Mouse (Mus musculus): ENCODE data around the gene Tbc1d22a. TPM values are rescaled to one million over a fixed set of nuclear protein-coding genes. Genes with fewer than 3 reads are reported as not detected.

Gene Tbc1d22a
- polyA plus RNA-seq, 1 experiment = 30.5 TPM

DNA sequence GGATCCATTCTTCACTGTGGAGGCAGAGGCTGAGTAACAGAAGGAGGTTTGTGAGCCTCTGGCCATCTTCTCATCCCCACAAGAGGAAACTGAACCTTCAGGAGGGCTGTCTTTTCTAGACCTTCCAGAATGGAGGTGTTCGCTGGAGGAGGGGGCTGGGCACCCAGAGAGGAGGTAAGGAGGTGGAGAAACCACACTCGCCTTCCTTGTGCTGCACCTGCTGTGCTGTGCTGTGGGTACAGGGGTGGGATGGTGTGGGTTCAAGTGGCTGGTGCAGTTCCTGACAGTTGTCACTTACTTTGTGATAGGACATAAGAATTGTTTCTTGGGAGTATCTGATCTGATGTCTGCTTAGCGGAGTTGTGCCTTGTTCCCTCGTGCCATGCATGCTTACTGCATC, 118.9 kb downstream of the Tbc1d22a start:
- Histone ChIP-seq H3K79me2 (ENCODE audit: control insufficient read depth, insufficient read depth) (no peaks in the 10 kb centered on the region), H3K36me3 (ENCODE audit: control insufficient read depth, insufficient read depth) (no peaks in the 10 kb centered on the region), H3K4me3 (no peak overlapping the region), H3K4me2 (ENCODE audit: low read depth) (no peak overlapping the region), H3K27me3 (ENCODE audit: control insufficient read depth, insufficient read depth, insufficient read length) (no peaks in the 10 kb centered on the region), H3ac (ENCODE audit: control insufficient read depth, insufficient read length) (no peak overlapping the region)
- no peak for TF ChIP-seq TCF3 (IDR thresholded peaks at IDR 0.05; ENCODE audit: insufficient read length, low read depth)
- TF ChIP-seq CEBPB (IDR thresholded peaks at IDR 0.05; ENCODE audit: insufficient read depth, poor library complexity, severe bottlenecking) = no peak
- no peak for TF ChIP-seq MAX (IDR thresholded peaks at IDR 0.05; ENCODE audit: low read depth)
- no peak for TF ChIP-seq SRF (IDR thresholded peaks at IDR 0.05; ENCODE audit: control insufficient read depth, insufficient read length, low read depth)
- TF ChIP-seq POLR2A (IDR thresholded peaks at IDR 0.05; ENCODE audit: insufficient read length, low read depth) = no peak
- no peak for TF ChIP-seq REST (IDR thresholded peaks at IDR 0.05; ENCODE audit: insufficient read depth, insufficient read length)
- no peak for TF ChIP-seq TCF12 (IDR thresholded peaks at IDR 0.05; ENCODE audit: insufficient read depth, poor library complexity, severe bottlenecking)
- TF ChIP-seq USF1 (IDR thresholded peaks at IDR 0.05; ENCODE audit: low read depth) = no peak
- no peak for TF ChIP-seq POLR2AphosphoS2 (IDR thresholded peaks at IDR 0.05; ENCODE audit: insufficient read length, low read depth)
- no peak for TF ChIP-seq MYOG (IDR thresholded peaks at IDR 0.05; ENCODE audit: control insufficient read depth in 1 of 3, insufficient read depth in 1 of 3, insufficient read length in 2 of 3, low read depth in 2 of 3)
- TF ChIP-seq MYOD1 (IDR thresholded peaks at IDR 0.05; ENCODE audit: control insufficient read depth in 1 of 3, insufficient read length in 2 of 3, low read depth in 2 of 3) = no peak
- TF ChIP-seq E2F4 (IDR thresholded peaks at IDR 0.05; ENCODE audit: insufficient read depth) = no peak

DNA sequence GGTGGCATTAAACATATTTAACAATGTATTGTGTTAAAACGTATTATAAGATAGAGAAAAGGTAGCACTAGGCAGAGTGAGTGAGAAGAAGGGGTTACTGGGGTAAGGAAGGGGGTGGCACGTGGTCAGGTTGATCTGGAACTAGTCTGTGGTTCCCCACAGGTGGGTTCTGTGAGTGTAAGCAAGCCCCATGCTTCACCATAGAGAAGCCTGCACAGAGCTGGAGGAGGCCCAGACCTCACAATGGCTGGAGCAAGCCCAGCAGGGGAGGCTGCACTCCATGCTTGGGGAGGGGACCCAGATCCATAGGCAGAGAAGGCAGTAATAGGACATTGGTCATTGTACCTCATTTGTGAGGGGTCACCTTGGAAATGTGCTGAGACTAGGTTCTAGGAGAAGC, 119.3 kb downstream of the Tbc1d22a start:
- H3K27me3 ChIP-seq (ENCODE audit: control insufficient read depth, insufficient read depth, insufficient read length) = no peaks in the 10 kb centered on the region
- TF ChIP-seq TCF3 (IDR thresholded peaks at IDR 0.05; ENCODE audit: insufficient read length, low read depth) = no peak
- TF ChIP-seq REST (IDR thresholded peaks at IDR 0.05; ENCODE audit: insufficient read depth, insufficient read length) = no peak
- TF ChIP-seq POLR2AphosphoS2 (IDR thresholded peaks at IDR 0.05; ENCODE audit: insufficient read length, low read depth) = no peak
- no peak for TF ChIP-seq TCF12 (IDR thresholded peaks at IDR 0.05; ENCODE audit: insufficient read depth, poor library complexity, severe bottlenecking)
- TF ChIP-seq SRF (IDR thresholded peaks at IDR 0.05; ENCODE audit: control insufficient read depth, insufficient read length, low read depth) = no peak
- no peak for TF ChIP-seq MYOD1 (IDR thresholded peaks at IDR 0.05; ENCODE audit: control insufficient read depth in 1 of 3, insufficient read length in 2 of 3, low read depth in 2 of 3)
- H3K4me2 ChIP-seq (ENCODE audit: low read depth) = no peak overlapping the region
- no peak overlapping the region for H3ac ChIP-seq (ENCODE audit: control insufficient read depth, insufficient read length)
- no peaks in the 10 kb centered on the region for H3K36me3 ChIP-seq (ENCODE audit: control insufficient read depth, insufficient read depth)
- H3K4me3 ChIP-seq = no peak overlapping the region
- no peaks in the 10 kb centered on the region for H3K79me2 ChIP-seq (ENCODE audit: control insufficient read depth, insufficient read depth)

DNA sequence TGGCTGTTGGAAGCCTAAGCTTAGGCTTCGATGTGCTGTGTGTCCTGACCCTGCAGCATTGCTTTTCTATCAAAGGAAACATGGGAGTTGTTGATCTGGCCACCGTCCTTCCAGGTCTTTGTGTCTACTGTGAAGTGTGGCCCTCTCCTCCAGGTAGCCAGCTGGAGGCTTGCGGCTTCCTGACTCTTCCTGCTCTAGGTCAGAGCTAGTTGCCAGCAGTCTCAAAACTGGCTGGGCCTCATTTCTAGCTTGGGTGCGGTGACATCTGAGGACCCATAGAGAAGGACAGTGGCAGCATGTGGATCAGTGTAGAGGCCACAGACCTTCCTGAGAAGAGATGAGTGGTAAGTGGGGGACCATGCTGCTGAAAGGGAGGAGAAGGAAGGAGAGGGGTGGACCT, 120.0 kb downstream of the Tbc1d22a start:
- TF ChIP-seq POLR2AphosphoS2 (IDR thresholded peaks at IDR 0.05; ENCODE audit: insufficient read length, low read depth) (no peak), MYOD1 (IDR thresholded peaks at IDR 0.05; ENCODE audit: control insufficient read depth in 1 of 3, insufficient read length in 2 of 3, low read depth in 2 of 3) (no peak), TCF3 (IDR thresholded peaks at IDR 0.05; ENCODE audit: insufficient read length, low read depth) (no peak), USF1 (IDR thresholded peaks at IDR 0.05; ENCODE audit: low read depth) (no peak), SRF (IDR thresholded peaks at IDR 0.05; ENCODE audit: control insufficient read depth, insufficient read length, low read depth) (no peak), CEBPB (IDR thresholded peaks at IDR 0.05; ENCODE audit: insufficient read depth, poor library complexity, severe bottlenecking) (no peak), MAX (IDR thresholded peaks at IDR 0.05; ENCODE audit: low read depth) (no peak), POLR2A (IDR thresholded peaks at IDR 0.05; ENCODE audit: insufficient read length, low read depth) (no peak), MYOG (IDR thresholded peaks at IDR 0.05; ENCODE audit: control insufficient read depth in 1 of 3, insufficient read depth in 1 of 3, insufficient read length in 2 of 3, low read depth in 2 of 3) (no peak), TCF12 (IDR thresholded peaks at IDR 0.05; ENCODE audit: insufficient read depth, poor library complexity, severe bottlenecking) (no peak), E2F4 (IDR thresholded peaks at IDR 0.05; ENCODE audit: insufficient read depth) (no peak), REST (IDR thresholded peaks at IDR 0.05; ENCODE audit: insufficient read depth, insufficient read length) (no peak)
- Histone ChIP-seq H3K4me2 (ENCODE audit: low read depth) (no peak overlapping the region), H3K4me3 (no peak overlapping the region), H3ac (ENCODE audit: control insufficient read depth, insufficient read length) (no peak overlapping the region), H3K79me2 (ENCODE audit: control insufficient read depth, insufficient read depth) (no peaks in the 10 kb centered on the region), H3K36me3 (ENCODE audit: control insufficient read depth, insufficient read depth) (no peaks in the 10 kb centered on the region), H3K27me3 (ENCODE audit: control insufficient read depth, insufficient read depth, insufficient read length) (no peaks in the 10 kb centered on the region)

DNA sequence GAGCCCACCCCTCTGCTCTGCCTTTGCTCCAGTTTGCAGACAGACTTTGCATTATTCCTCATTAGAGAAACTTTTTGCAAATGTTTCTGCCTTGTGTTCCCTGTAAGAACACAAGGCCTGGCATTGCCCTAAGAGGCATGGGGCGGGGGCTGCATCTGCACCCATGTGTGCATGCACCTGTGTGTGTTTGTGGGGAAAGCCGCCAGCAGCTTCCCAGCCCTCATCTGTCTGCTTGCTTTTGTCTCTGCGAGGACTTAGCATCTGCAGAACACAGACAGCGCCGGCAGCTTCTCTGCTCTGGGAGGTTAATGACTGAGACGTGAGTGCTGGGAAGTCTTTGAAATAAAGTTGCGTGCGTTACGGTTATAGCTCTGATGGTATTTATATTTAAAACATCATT, 120.5 kb downstream of the Tbc1d22a start:
- no peak overlapping the region for H3K4me3 ChIP-seq
- TF ChIP-seq E2F4 (IDR thresholded peaks at IDR 0.05; ENCODE audit: insufficient read depth) = no peak
- no peak for TF ChIP-seq SRF (IDR thresholded peaks at IDR 0.05; ENCODE audit: control insufficient read depth, insufficient read length, low read depth)
- no peak for TF ChIP-seq MAX (IDR thresholded peaks at IDR 0.05; ENCODE audit: low read depth)
- TF ChIP-seq MYOD1 (IDR thresholded peaks at IDR 0.05; ENCODE audit: control insufficient read depth in 1 of 3, insufficient read length in 2 of 3, low read depth in 2 of 3) = no peak
- no peak for TF ChIP-seq USF1 (IDR thresholded peaks at IDR 0.05; ENCODE audit: low read depth)
- TF ChIP-seq MYOG (IDR thresholded peaks at IDR 0.05; ENCODE audit: control insufficient read depth in 1 of 3, insufficient read depth in 1 of 3, insufficient read length in 2 of 3, low read depth in 2 of 3) = no peak
- TF ChIP-seq TCF3 (IDR thresholded peaks at IDR 0.05; ENCODE audit: insufficient read length, low read depth) = no peak
- H3K27me3 ChIP-seq (ENCODE audit: control insufficient read depth, insufficient read depth, insufficient read length) = no peaks in the 10 kb centered on the region
- H3K36me3 ChIP-seq (ENCODE audit: control insufficient read depth, insufficient read depth) = no peaks in the 10 kb centered on the region
- no peak overlapping the region for H3ac ChIP-seq (ENCODE audit: control insufficient read depth, insufficient read length)
- no peaks in the 10 kb centered on the region for H3K79me2 ChIP-seq (ENCODE audit: control insufficient read depth, insufficient read depth)
- no peak overlapping the region for H3K4me2 ChIP-seq (ENCODE audit: low read depth)

DNA sequence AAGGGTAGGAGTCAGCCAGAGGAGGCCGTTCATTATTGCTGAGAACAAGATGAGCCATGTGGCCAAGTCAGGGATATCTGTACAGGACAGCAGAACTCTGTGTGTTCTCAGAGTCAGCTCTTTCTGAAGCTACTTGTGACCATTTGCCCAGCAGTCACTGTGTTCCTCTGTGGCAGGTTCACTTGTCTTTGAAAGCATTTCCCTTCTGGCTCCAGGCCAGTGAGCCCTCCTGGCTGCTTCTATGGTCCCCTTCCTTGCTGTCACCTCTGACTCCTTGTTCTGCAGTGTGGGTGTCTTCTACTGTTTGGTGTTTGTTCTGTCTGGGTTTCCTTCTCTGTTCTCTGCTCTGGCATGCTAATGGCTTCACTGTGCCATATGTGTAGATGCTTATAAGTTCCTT, 121.5 kb downstream of the Tbc1d22a start:
- no peaks in the 10 kb centered on the region for H3K27me3 ChIP-seq (ENCODE audit: control insufficient read depth, insufficient read depth, insufficient read length)
- H3K79me2 ChIP-seq (ENCODE audit: control insufficient read depth, insufficient read depth) = no peaks in the 10 kb centered on the region
- H3K36me3 ChIP-seq (ENCODE audit: control insufficient read depth, insufficient read depth) = no peaks in the 10 kb centered on the region
- TF ChIP-seq E2F4 (IDR thresholded peaks at IDR 0.05; ENCODE audit: insufficient read depth) (no peak), CEBPB (IDR thresholded peaks at IDR 0.05; ENCODE audit: insufficient read depth, poor library complexity, severe bottlenecking) (no peak), USF1 (IDR thresholded peaks at IDR 0.05; ENCODE audit: low read depth) (no peak), TCF3 (IDR thresholded peaks at IDR 0.05; ENCODE audit: insufficient read length, low read depth) (no peak), POLR2A (IDR thresholded peaks at IDR 0.05; ENCODE audit: insufficient read length, low read depth) (no peak), TCF12 (IDR thresholded peaks at IDR 0.05; ENCODE audit: insufficient read depth, poor library complexity, severe bottlenecking) (no peak), MAX (IDR thresholded peaks at IDR 0.05; ENCODE audit: low read depth) (no peak), MYOG (IDR thresholded peaks at IDR 0.05; ENCODE audit: control insufficient read depth in 1 of 3, insufficient read depth in 1 of 3, insufficient read length in 2 of 3, low read depth in 2 of 3) (no peak), REST (IDR thresholded peaks at IDR 0.05; ENCODE audit: insufficient read depth, insufficient read length) (no peak), POLR2AphosphoS2 (IDR thresholded peaks at IDR 0.05; ENCODE audit: insufficient read length, low read depth) (no peak), MYOD1 (IDR thresholded peaks at IDR 0.05; ENCODE audit: control insufficient read depth in 1 of 3, insufficient read length in 2 of 3, low read depth in 2 of 3) (no peak), SRF (IDR thresholded peaks at IDR 0.05; ENCODE audit: control insufficient read depth, insufficient read length, low read depth) (no peak)
- H3ac ChIP-seq (ENCODE audit: control insufficient read depth, insufficient read length) = no peak overlapping the region
- H3K4me2 ChIP-seq (ENCODE audit: low read depth) = no peak overlapping the region
- no peak overlapping the region for H3K4me3 ChIP-seq
